Mouse (Mus musculus): ENCODE measurements around the gene Csnka2ip.

Csnka2ip gene

GRCm38 (mm10) chr16:64602308-64602707, at the start of gene Csnka2ip:
Gene Csnka2ip, minus strand, starts transcription at chr16:64602408.
- DNase-seq (ENCODE audit: low spot score in 2 of 2): no peak

- DNase-seq (ENCODE audit: low spot score in 2 of 2): no peak
These were observed 47.5 kb upstream of the Csnka2ip start for GRCm38 (mm10) chr16:64649594-64650290.

GRCm38 (mm10) chr16:64647771-64648170, 45.6 kb upstream of the Csnka2ip start:
- no peak for DNase-seq (ENCODE audit: low spot score in 2 of 2)

GRCm38 (mm10) chr16:64635110-64635509, 32.9 kb upstream of the Csnka2ip start:
- DNase-seq (ENCODE audit: low spot score in 2 of 2): no peak

GRCm38 (mm10) chr16:64620116-64620515, 17.9 kb upstream of the Csnka2ip start:
- DNase-seq (ENCODE audit: low spot score in 2 of 2): no peak

GRCm38 (mm10) chr16:64614648-64615047, 12.4 kb upstream of the Csnka2ip start:
- DNase-seq (ENCODE audit: low spot score in 2 of 2): no peak

GRCm38 (mm10) chr16:64607793-64608192, 5.6 kb upstream of the Csnka2ip start:
- DNase-seq (ENCODE audit: low spot score in 2 of 2): no peak

- DNase-seq (ENCODE audit: low spot score in 2 of 2): no peak
These were observed 15.4 kb downstream of the Csnka2ip start for GRCm38 (mm10) chr16:64586825-64587224.

- DNase-seq (ENCODE audit: low spot score in 2 of 2): no peak
These were observed 16.0 kb downstream of the Csnka2ip start for GRCm38 (mm10) chr16:64586262-64586619.

- no peak for DNase-seq (ENCODE audit: low spot score in 2 of 2)
These were observed 16.5 kb downstream of the Csnka2ip start for GRCm38 (mm10) chr16:64585599-64586261.

GRCm38 (mm10) chr16:64584591-64584990, 17.6 kb downstream of the Csnka2ip start:
- no peak for DNase-seq (ENCODE audit: low spot score in 2 of 2)

GRCm38 (mm10) chr16:64583406-64583805, 18.8 kb downstream of the Csnka2ip start:
- DNase-seq (ENCODE audit: low spot score in 2 of 2): no peak

GRCm38 (mm10) chr16:64569496-64569895, 32.7 kb downstream of the Csnka2ip start:
- DNase-seq (ENCODE audit: low spot score in 2 of 2): no peak

- no peak for DNase-seq (ENCODE audit: low spot score in 2 of 2)
These were observed 39.1 kb downstream of the Csnka2ip start for GRCm38 (mm10) chr16:64563081-64563480.

- DNase-seq (ENCODE audit: low spot score in 2 of 2): no peak
These were observed 43.7 kb downstream of the Csnka2ip start for GRCm38 (mm10) chr16:64558518-64558917.

- no peak for DNase-seq (ENCODE audit: low spot score in 2 of 2)
These were observed 75.3 kb downstream of the Csnka2ip start for GRCm38 (mm10) chr16:64526883-64527282.

GRCm38 (mm10) chr16:64524051-64524645, 78.1 kb downstream of the Csnka2ip start:
- DNase-seq (ENCODE audit: low spot score in 2 of 2): no peak

GRCm38 (mm10) chr16:64513423-64513822, 88.8 kb downstream of the Csnka2ip start:
- no peak for DNase-seq (ENCODE audit: low spot score in 2 of 2)

All from frontal cortex, postnatal 14 days (tissue).